In the genomic region with DNA sequence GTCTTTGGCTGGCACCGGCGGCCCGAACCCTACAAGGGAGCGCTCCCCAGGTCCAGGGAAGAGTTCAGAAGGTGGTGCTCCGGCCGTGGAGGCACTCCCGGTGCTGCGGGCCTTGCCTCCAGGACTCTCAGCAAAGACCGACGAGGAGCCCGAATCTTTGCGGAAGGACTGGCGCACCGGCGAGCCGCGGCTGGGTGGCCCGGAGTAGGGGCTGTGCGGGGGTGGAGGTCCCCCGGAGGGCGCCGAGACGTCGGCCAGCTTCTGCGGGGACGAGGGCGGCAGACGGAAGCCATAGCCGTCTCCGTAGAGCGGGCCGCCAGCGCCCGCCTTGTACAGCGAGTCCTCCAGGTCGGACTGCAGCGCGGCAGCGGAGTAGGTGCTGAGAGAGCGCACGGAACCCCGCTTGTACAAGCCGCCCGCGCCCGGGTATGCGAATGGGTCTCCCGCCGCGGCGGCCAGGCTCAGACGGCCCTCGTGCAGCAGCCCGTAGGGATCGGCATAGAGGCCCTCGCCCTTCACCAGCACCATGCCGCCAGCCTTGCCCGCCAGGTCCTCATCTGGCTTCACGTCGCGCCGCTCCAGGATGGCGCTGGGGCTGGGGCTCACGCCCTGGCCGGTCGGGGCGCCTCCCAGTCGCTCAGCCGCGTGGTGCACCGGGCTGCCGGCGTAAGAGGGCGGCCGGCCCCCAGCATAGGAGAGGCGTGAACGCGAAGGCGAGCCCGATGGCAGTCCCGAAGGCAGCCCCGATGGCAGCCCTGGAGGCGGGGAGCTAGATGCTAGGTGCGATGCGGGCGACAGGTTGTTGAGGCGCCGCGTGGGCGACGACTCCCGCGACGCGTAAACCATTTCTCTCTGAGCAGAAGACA, we compare ENCODE assay signal across 8 mouse cellular contexts. TPM values are rescaled to one million over a fixed set of nuclear protein-coding genes. Genes with fewer than 3 reads are reported as not detected.
DNase-seq lines count a peak whose midpoint lies in the region; ATAC-seq and TF ChIP-seq lines count a peak whose summit lies in the region.

No protein-coding gene starts in this region.

- H3K27ac ChIP-seq in liver, embryonic 11.5 days (ENCODE audit: low read depth, low read length) = no peak overlapping the region
- no peak overlapping the region for H3K27ac ChIP-seq in forebrain, embryonic 16.5 days (ENCODE audit: low read length)
- no peak overlapping the region for H3K27ac ChIP-seq in limb, embryonic 15.5 days
- no peak overlapping the region for H3K27ac ChIP-seq in small intestine, adult 2 months (ENCODE audit: insufficient read depth, low read depth, low read length)

- no peak overlapping the region for H3K9ac ChIP-seq in liver, embryonic 11.5 days (ENCODE audit: low read depth, low read length)
- peak overlapping the region; percentile 29; the same call in 1 of the 2 replicates for H3K9ac ChIP-seq in forebrain, embryonic 16.5 days (replicated peaks; ENCODE audit: low read depth, low read length)
- H3K9ac ChIP-seq in limb, embryonic 15.5 days = no peak overlapping the region

- H3K27me3 ChIP-seq in liver, embryonic 11.5 days (replicated peaks; ENCODE audit: control insufficient read depth, insufficient read depth, low read length) = peaks cover 74% of the 10 kb centered on the region
- H3K27me3 ChIP-seq in forebrain, embryonic 16.5 days (replicated peaks; ENCODE audit: control insufficient read depth, insufficient read depth, low read length) = peaks cover 23% of the 10 kb centered on the region
- H3K27me3 ChIP-seq in limb, embryonic 15.5 days = peaks cover 94% of the 10 kb centered on the region
- H3K27me3 ChIP-seq in small intestine, adult 2 months (ENCODE audit: control insufficient read depth, insufficient read depth, low read length) = peaks cover 62% of the 10 kb centered on the region

- H3K4me1 ChIP-seq in liver, embryonic 11.5 days (replicated peaks; ENCODE audit: control insufficient read depth, insufficient read depth, low read length) = peaks cover 30% of the 10 kb centered on the region
- peaks cover 48% of the 10 kb centered on the region for H3K4me1 ChIP-seq in forebrain, embryonic 16.5 days (replicated peaks; ENCODE audit: control insufficient read depth, insufficient read depth, low read length)
- peaks cover 48% of the 10 kb centered on the region for H3K4me1 ChIP-seq in limb, embryonic 15.5 days
- peaks cover 23% of the 10 kb centered on the region for H3K4me1 ChIP-seq in small intestine, adult 2 months (ENCODE audit: control insufficient read depth, insufficient read depth, insufficient read length, low read length)

- peak overlapping the region; percentile 32 for H3K4me3 ChIP-seq in liver, embryonic 11.5 days (ENCODE audit: low read depth, low read length)
- no peak overlapping the region for H3K4me3 ChIP-seq in forebrain, embryonic 16.5 days (replicated peaks; ENCODE audit: low read length)
- peak overlapping the region; percentile 31 for H3K4me3 ChIP-seq in limb, embryonic 15.5 days
- H3K4me3 ChIP-seq in small intestine, adult 2 months (ENCODE audit: low read depth, low read length) = peak overlapping the region; percentile 16

- no peak for TF ChIP-seq CTCF in small intestine, adult 2 months (IDR thresholded peaks at IDR 0.05; ENCODE audit: extremely low read depth, insufficient read length, insufficient replicate concordance, low read depth, low read length)

- peak overlapping the region; percentile 49 for H3K4me2 ChIP-seq in liver, embryonic 11.5 days
- H3K4me2 ChIP-seq in forebrain, embryonic 16.5 days (ENCODE audit: low read length) = 0 out of 2 replicates have a peak overlapping the region, but pooled peaks have one; percentile 1
- H3K4me2 ChIP-seq in limb, embryonic 15.5 days = peak overlapping the region; percentile 47

- no peaks in the 10 kb centered on the region for H3K9me3 ChIP-seq in liver, embryonic 11.5 days (ENCODE audit: control insufficient read depth, low read length)
- no peaks in the 10 kb centered on the region for H3K9me3 ChIP-seq in forebrain, embryonic 16.5 days (ENCODE audit: control insufficient read depth, low read length)
- no peaks in the 10 kb centered on the region for H3K9me3 ChIP-seq in limb, embryonic 15.5 days

- 2% methylated on average over 95 of the region's 95 CpGs for WGBS in liver, embryonic 11.5 days
- 11% methylated on average over 93 of the region's 95 CpGs for WGBS in forebrain, embryonic 16.5 days
- 3% methylated on average over 95 of the region's 95 CpGs for WGBS in limb, embryonic 15.5 days
- 2% methylated on average over 95 of the region's 95 CpGs for WGBS in small intestine, adult 2 months

- DNase-seq in adrenal gland, adult (ENCODE audit: inconsistent age in 2 of 2, low spot score in 1 of 2) = peak; percentile 34 to 65
- DNase-seq in adrenal gland, postnatal 14 days = no peak
- no peak for DNase-seq in liver, embryonic 11.5 days (ENCODE audit: low spot score)
- DNase-seq in liver = no peak
- no peak for DNase-seq in spleen, adult 12 weeks (ENCODE audit: low spot score)

- ATAC-seq in liver, embryonic 11.5 days (replicated peaks; ENCODE audit: low FRiP score) = no peak
- ATAC-seq in forebrain, embryonic 16.5 days = no peak
- ATAC-seq in limb, embryonic 15.5 days (ENCODE audit: insufficient number of reproducible peaks, low FRiP score, low TSS enrichment, low read depth) = no peak

- H3K36me3 ChIP-seq in liver, embryonic 11.5 days (ENCODE audit: control insufficient read depth, insufficient read depth, low read length) = no peaks in the 10 kb centered on the region
- peaks cover 4% of the 10 kb centered on the region for H3K36me3 ChIP-seq in forebrain, embryonic 16.5 days (ENCODE audit: control insufficient read depth, insufficient read depth)
- H3K36me3 ChIP-seq in limb, embryonic 15.5 days = no peaks in the 10 kb centered on the region
- H3K36me3 ChIP-seq in small intestine, adult 2 months (ENCODE audit: control insufficient read depth, insufficient read depth, low read length) = no peaks in the 10 kb centered on the region

- no peak for TF ChIP-seq POLR2A in small intestine, adult 2 months (IDR thresholded peaks at IDR 0.05; ENCODE audit: low read depth, low read length)

RNA-seq across cellular contexts. Expression of a gene that starts 34.5 kb away (rescaled TPM):
- total RNA-seq in adrenal gland, postnatal 14 days (2021) = not detected in 2 replicates
- 0.21 and 0.44 TPM in 2 replicates for polyA plus RNA-seq in liver, embryonic 11.5 days (2014; fragmentation: Nextera tagmentation; extraction: Ambion mirVana)
- polyA plus RNA-seq in forebrain, embryonic 16.5 days (2015; fragmentation: Nextera tagmentation; extraction: Ambion mirVana) = 0.29 and 1.2 TPM in 2 replicates
- polyA plus RNA-seq in limb, embryonic 15.5 days (2015; fragmentation: Nextera tagmentation; extraction: Ambion mirVana) = 0.93 and 1.1 TPM in 2 replicates
- polyA plus RNA-seq in small intestine, adult 2 months (2012; rRNA removed) = not detected in 2 replicates

RNA-seq across cellular contexts. Expression of a gene that starts 41.3 kb away (rescaled TPM):
- 9.2 and 10.1 TPM in 2 replicates for total RNA-seq in adrenal gland, postnatal 14 days (2021)
- polyA plus RNA-seq in liver, embryonic 11.5 days (2014; fragmentation: Nextera tagmentation; extraction: Ambion mirVana) = 0.13 and 0.14 TPM in 2 replicates
- 7.0 and 9.9 TPM in 2 replicates for polyA plus RNA-seq in forebrain, embryonic 16.5 days (2015; fragmentation: Nextera tagmentation; extraction: Ambion mirVana)
- polyA plus RNA-seq in limb, embryonic 15.5 days (2015; fragmentation: Nextera tagmentation; extraction: Ambion mirVana) = 0.89 and 0.92 TPM in 2 replicates
- 0.43 and 0.53 TPM in 2 replicates for polyA plus RNA-seq in small intestine, adult 2 months (2012; rRNA removed)

Comparison
In these comparisons a context has a peak if more than half of its experiments do, and no peak if none do; other contexts are left out.
1. DNase-seq: peak in adrenal gland, adult (2 of 2); none in adrenal gland, postnatal 14 days (single experiment), liver, embryonic 11.5 days (single experiment), liver (single experiment) and spleen, adult 12 weeks (single experiment).
2. Peak in every context shown above with its lines, with median percentiles within 50 percentile points of each other: H3K4me2 ChIP-seq.